ENCODE assay signal across 19 mouse cellular contexts in genomic region chr5:51196393-51197347, GRCm38 (mm10).
DNase-seq lines count a peak whose midpoint lies in the region; ATAC-seq lines count a peak whose summit lies in the region.
"Had no signal": no experiment of that assay in that cellular context is flagged by ENCODE, and none has a peak within 500 bp of the region (broad histone marks: within the 10 kb centered on the region; RNA-seq: fewer than 3 reads in every experiment).

No protein-coding gene starts in this region.

- no peak overlapping the region for H3K4me2 ChIP-seq in forebrain, embryonic 12.5 days
- no peak overlapping the region for H3K4me2 ChIP-seq in neural tube, embryonic 13.5 days
- H3K4me2 ChIP-seq: heart, embryonic 15.5 days; liver, embryonic 11.5 days; lung, embryonic 14.5 days had no signal

- peaks cover 7% of the 10 kb centered on the region; the same call in 1 of the 2 replicates for H3K4me1 ChIP-seq in forebrain, embryonic 12.5 days
- H3K4me1 ChIP-seq in forebrain, embryonic 10.5 days = peaks cover 12% of the 10 kb centered on the region; the same call in 1 of the 2 replicates
- peaks cover 14% of the 10 kb centered on the region for H3K4me1 ChIP-seq in neural tube, embryonic 13.5 days (replicated peaks)
- H3K4me1 ChIP-seq: embryonic facial prominence, embryonic 10.5 days; heart, embryonic 15.5 days had no signal

- H3K4me3 ChIP-seq in forebrain, embryonic 12.5 days (replicated peaks) = no peak overlapping the region
- H3K4me3 ChIP-seq in forebrain, embryonic 10.5 days = no peak overlapping the region
- H3K4me3 ChIP-seq in neural tube, embryonic 13.5 days = no peak overlapping the region
- H3K4me3 ChIP-seq: embryonic facial prominence, embryonic 10.5 days; erythroblast, embryonic 14.5 days; heart, embryonic 15.5 days; myocyte had no signal

- H3K36me3 ChIP-seq in forebrain, embryonic 12.5 days (replicated peaks) = no peaks in the 10 kb centered on the region
- no peaks in the 10 kb centered on the region for H3K36me3 ChIP-seq in forebrain, embryonic 10.5 days (replicated peaks)
- no peaks in the 10 kb centered on the region for H3K36me3 ChIP-seq in neural tube, embryonic 13.5 days
- H3K36me3 ChIP-seq: embryonic facial prominence, embryonic 10.5 days; heart, embryonic 15.5 days had no signal

- H3K9me3 ChIP-seq in forebrain, embryonic 12.5 days = no peaks in the 10 kb centered on the region
- H3K9me3 ChIP-seq in forebrain, embryonic 10.5 days = no peaks in the 10 kb centered on the region
- H3K9me3 ChIP-seq in neural tube, embryonic 13.5 days = no peaks in the 10 kb centered on the region
- H3K9me3 ChIP-seq: embryonic facial prominence, embryonic 10.5 days; heart, embryonic 15.5 days had no signal

- no peaks in the 10 kb centered on the region for H3K27me3 ChIP-seq in forebrain, embryonic 12.5 days
- no peaks in the 10 kb centered on the region for H3K27me3 ChIP-seq in forebrain, embryonic 10.5 days (ENCODE audit: poor library complexity, severe bottlenecking)
- H3K27me3 ChIP-seq in neural tube, embryonic 13.5 days = no peaks in the 10 kb centered on the region
- H3K27me3 ChIP-seq: CH12.LX; heart, embryonic 15.5 days had no signal

- DNase-seq in forebrain, embryonic 10.5 days (ENCODE audit: extremely low spot score, low spot score) = no peak
- peak; percentile 3 for DNase-seq in left cerebral cortex, postnatal 4 days
- no peak for DNase-seq in left cerebral cortex, adult 18-20 months (ENCODE audit: low spot score in 2 of 2)
- DNase-seq in mesoderm, embryonic 11.5 days (ENCODE audit: low read depth, low spot score) = peak; percentile 2
- no peak for DNase-seq in heart, adult 11 months
- DNase-seq in urinary bladder, postnatal 36 days (ENCODE audit: low spot score in 2 of 2) = no peak
- DNase-seq: adrenal gland, postnatal 14 days; cerebellum, postnatal 14 days; heart, adult 18-20 months; kidney, postnatal 10 days; lung, embryonic 14.5 days had no signal

- WGBS in forebrain, embryonic 12.5 days = 32% methylated on average over 4 of the region's 4 CpGs
- 54% methylated on average over 4 of the region's 4 CpGs for WGBS in forebrain, embryonic 10.5 days
- 26% methylated on average over 4 of the region's 4 CpGs for WGBS in neural tube, embryonic 13.5 days

- H3K9ac ChIP-seq in forebrain, embryonic 12.5 days = no peak overlapping the region
- H3K9ac ChIP-seq in neural tube, embryonic 13.5 days = no peak overlapping the region
- H3K9ac ChIP-seq: heart, embryonic 15.5 days; lung, embryonic 14.5 days had no signal

- peak; percentile 46; the same call in 1 of the 2 replicates for ATAC-seq in forebrain, embryonic 12.5 days (ENCODE audit: low FRiP score)
- ATAC-seq in neural tube, embryonic 13.5 days (ENCODE audit: low read depth) = peak; percentile 94

- H3K27ac ChIP-seq in forebrain, embryonic 12.5 days = no peak overlapping the region
- H3K27ac ChIP-seq in forebrain, embryonic 10.5 days = no peak overlapping the region
- no peak overlapping the region for H3K27ac ChIP-seq in neural tube, embryonic 13.5 days (replicated peaks)
- H3K27ac ChIP-seq: embryonic facial prominence, embryonic 10.5 days; heart, embryonic 15.5 days had no signal

- intact Hi-C loops in left cerebral cortex, postnatal 4 days (cut with DNase I) = no loop called here

Comparison
In these comparisons a context has a peak if more than half of its experiments do, and no peak if none do; other contexts are left out.
1. DNase-seq: peak in left cerebral cortex, postnatal 4 days (single experiment) and mesoderm, embryonic 11.5 days (single experiment); none in forebrain, embryonic 10.5 days (single experiment), left cerebral cortex, adult 18-20 months (0 of 2), heart, adult 11 months (single experiment) and urinary bladder, postnatal 36 days (0 of 2).